Mouse (Mus musculus): Measurements from ENCODE around the gene Tigd4.

Gene Tigd4

DNA sequence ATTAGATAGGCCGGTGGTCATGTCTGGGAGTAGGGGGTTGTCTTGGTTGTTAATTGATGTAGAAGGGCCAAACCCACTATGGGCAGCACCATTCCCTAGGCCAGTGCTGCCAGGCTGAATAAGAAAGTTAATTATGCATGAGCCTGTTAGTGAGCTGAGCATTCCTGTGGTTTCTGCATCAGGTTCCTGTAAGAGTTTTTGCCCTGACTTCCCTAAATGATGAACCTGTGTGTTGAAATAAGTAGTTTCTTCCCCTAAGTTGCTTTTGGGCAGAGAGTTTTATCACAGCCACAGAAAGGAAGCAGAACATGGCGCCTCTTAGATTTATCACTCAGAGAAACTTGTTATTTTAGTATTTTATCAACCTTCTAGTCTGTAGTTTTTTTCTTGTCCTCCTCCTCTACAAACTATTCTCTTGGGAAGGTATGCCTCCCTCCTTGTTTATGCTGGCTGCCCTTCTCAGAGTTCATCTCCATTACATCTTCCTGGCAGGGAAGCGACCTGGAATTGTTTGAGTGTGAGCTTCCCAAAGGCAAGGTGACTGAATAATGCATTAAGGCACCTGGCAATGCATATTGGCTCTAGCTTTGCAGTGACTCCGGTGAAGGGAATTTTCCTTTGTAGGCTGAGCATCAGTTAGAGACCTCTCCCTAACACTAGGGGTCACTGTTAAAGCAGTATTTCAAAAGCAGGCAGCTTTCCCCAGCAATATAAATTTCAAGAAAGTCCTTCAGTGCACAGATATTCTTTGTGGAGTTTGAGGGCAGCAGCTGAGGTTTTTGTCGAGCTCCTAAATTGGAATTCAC lies 21.9 kb downstream of the Tigd4 start:
- DNase-seq (ENCODE audit: low spot score): no peak

DNA sequence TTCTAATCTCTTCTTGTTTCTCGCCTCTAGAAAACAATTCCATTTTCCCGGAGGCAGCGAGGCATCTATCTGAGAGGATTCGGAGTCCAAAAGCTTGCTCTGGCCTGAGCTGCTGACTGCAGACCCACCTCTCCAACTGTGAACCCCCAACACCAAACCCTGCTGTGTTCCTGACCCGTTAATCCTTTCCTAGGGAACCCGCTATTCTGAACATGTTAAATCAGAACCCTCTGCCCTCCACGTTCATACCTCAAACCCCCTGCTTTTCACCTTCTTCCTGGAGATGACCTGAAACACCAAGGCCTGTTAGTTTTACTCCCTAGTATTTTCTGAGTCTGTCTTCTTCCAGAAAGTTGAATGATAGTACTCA lies 22.5 kb downstream of the Tigd4 start:
- DNase-seq (ENCODE audit: low spot score): no peak

DNA sequence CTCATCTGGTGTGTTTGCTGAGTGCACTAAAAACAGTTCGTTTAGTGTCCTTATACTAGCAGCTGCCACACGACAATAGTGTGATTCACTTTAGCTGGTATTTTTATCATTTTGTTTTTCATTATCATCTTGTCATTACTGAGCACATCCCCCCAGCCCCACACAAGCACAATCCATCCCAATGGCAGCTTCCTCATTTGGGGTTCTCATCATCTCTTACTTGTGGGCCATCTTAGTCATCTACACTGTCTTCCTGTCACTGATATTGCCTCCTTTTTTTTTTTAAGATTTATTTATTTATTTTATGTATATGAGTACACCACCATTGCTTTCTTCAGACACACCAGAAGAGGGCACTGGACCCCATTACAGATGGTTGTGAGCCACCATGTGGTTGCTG lies 25.3 kb downstream of the Tigd4 start:
- DNase-seq (ENCODE audit: low spot score): no peak

DNA sequence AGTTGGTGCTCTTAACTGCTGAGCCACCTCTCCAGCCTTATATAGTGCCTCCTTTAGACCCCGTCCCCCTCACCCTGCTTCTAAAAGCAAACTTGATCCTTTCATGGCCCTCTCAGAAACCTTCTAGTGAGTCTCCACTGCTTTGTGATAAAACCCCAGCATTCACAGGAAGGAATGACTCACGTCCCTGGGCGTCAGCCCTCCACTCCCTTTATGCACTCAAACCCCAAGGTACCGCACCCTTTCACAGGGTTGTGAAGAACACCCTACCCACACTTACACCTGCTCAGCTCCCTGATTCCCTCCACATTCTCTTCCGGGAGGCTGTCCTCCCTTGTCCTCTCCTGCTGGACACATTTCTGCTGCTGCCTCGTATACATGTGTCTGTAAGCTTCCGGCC lies 25.7 kb downstream of the Tigd4 start:
- DNase-seq (ENCODE audit: low spot score): no peak

DNA sequence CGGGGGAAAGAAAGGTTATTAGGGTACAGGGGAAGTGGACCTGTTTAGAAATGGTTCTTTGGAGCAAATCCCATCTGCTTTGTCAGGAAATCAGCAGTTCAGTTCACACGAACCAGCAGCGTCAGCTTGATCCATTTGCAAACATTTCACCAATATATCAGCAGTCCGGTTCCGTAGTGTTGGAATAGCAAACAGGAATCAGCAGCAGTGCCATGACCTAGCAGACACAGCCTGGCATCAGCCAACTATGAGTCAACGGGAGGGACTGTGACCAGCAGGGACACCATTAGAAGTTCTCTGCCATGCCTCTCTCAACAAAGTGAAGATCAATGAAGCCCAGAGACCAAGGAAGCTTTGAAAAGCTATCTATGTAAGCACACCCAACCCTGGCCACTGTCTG lies 26.4 kb downstream of the Tigd4 start:
- DNase-seq (ENCODE audit: low spot score): no peak

DNA sequence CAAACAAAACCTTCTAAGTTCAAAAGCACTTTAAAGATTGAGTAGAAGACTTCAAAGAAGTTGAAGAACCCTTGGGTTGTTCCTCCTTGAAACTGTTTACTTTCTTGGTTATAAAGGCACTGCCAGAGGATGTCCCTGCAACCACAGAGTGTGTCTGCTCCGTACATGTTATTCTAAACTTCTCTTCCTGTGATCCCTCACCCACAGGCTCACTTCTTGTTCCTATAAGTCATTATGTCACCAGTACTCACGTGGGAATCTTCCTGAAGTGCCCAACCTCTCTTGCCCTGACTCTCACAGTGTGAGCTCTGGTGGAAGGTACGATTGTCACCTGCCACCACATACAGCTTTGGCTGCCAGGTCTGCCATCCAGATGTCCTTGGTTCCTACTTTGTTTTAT lies 28.7 kb downstream of the Tigd4 start:
- no peak for DNase-seq (ENCODE audit: low spot score)

DNA sequence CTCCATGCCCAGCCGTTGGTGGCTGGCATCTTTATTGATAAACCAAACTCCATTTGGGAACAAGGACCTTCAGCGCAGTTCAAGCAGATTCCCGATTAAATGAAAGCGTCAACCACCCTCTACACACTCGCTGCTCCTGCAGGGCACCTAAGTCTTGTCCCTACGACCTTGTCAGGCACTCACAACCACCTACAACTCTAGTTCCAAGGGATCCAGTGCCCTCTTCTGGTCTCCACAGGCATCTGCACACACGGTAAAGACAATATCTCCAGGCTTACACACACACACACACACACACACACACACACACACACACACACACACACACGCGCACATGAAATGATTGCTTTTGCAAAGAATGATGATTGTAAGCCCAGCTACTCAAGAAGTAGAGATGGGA lies 38.2 kb downstream of the Tigd4 start:
- DNase-seq (ENCODE audit: low spot score): no peak

DNA sequence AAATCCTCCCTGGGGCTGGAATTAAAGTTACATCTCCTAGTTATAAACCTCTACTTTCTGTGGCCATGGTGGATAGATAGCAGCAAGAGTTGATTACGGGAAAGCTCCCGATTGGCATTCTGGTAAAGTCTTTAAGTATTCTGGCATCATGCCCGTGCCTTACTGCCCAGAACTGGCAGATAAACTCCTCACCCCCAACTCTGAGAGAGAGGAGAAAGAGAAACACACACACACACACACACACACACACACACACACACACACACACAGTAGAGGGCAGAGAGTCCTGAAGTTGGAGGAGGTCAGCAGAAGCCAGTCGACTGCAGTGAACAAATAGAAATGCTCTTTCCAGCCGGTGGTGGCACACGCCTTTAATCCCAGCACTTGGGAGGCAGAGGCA lies 43.7 kb downstream of the Tigd4 start:
- no peak for DNase-seq (ENCODE audit: low spot score)

DNA sequence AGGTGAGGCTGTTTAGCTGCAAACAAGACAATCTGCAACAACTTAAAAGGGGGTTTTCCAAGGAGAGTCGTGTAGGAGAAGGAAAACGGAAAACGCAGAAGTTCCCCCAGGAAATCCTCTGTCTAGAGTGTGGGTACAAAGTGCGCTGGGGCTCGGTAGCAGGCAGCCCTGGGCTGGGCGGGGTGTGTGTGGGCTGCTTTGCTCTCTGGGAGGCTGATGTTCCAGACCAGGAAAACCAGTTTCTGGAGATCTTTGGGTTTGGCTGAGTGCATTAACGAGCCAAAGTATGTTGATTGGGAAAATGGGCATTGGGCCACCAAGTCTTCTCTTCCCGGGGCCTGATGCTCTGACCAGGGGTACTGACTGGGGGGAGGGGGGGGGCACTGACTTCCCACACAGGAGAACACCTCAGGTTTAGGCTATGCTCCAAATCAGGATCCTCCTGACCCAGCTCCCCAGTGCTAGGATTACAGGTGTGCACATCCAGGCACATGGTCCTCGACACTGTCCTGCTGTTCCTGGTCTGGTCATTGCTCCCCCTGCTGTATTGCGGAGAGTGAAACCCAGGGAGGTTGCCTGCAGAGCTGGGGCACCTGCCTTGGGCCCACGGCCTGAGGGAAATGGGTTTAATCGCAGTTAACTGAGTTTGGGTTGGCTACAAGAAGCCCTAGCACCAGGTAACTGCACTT lies 44.7 kb downstream of the Tigd4 start:
- DNase-seq (ENCODE audit: low spot score): peak; percentile 13

DNA sequence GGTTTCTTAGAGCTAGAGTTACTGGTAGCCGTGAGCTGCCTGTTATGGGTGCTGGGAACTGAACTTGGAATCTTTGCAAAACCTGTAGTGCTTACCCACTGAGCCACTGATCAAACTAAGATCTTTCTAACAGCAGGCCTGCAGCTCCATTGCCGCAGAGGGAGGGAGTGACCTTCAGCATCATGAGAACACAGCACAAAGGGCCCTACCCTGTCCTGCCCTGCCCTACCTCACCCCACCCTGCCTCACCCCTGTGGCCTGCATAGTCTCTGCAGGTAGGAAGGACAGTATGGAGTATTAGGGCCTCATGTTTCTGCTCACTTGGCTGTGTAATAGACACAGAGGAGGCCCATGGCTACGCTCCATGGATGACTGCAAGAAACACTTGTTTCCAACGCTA lies 45.5 kb downstream of the Tigd4 start:
- no peak for DNase-seq (ENCODE audit: low spot score)

DNA sequence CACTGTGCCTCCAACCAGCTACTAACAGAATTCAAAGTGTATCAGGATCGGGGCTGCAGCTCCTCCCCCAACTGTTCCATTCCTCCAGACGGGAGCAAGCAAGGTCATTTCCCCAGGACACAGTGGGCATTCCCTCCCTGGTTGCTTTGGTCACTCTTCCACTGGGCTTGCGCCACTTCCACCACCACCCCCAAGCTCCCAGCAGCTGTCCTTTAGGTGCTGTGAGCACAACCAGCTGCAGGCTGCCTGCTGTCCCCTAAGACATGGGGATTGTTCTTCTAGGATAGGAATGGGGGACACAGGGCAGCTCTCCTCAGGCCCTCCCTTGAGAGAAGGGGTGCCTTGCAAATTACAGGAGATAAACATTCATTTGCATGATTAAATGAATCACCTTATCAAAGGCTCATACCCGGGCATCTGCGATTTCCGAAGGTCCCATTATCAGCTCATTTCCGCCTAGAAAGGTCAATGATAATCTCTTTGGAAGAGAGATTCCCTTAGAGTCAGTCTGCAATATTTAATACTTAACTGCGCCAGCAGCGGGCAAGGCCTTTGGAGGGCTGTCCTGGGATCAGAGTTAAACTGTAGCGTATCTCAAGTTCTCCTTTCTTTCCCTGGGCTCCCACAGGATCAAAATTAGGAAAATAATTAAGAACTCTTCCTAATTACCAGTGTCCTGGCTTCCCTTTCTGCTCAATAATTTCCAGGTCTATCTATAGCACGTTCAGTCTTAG lies 46.6 kb downstream of the Tigd4 start:
- no peak for DNase-seq (ENCODE audit: low spot score)

DNA sequence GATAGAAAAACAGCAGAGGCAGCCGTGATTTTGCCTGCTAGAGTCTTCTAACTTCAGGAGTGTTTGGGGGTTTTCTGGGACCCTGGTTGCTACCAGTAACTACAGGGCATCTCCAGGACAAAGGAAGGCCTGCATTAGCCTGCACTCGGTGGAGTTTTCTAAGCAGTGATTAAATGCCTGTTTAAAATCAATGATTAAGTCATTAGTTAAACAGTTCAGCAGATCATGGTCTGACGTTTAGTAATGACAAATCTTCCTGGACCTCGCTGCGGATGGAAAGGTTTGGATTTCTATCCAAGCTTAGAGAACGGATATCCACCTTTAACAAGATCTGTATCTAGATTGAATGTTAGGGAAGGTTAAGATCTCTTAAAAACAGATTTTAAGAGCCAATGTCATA lies 47.2 kb downstream of the Tigd4 start:
- DNase-seq (ENCODE audit: low spot score): no peak

DNA sequence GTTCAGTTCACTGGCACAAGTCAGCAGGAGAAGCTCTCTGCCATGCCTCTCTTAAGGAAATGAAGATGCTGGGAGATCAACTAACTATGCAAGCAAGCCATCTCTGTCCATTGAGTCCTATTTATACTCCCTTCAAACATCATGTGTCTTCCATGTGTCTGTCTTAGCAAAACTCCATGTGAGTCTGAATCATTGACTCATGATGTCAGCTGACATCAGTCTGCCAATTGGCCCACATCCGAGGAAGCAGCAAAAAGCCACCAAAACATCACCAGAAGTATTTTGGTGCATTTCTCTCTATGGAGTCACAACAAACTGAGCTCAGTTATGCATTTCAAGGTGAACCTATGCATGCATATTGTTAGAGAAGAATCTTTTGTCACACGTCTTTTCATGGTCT lies 48.0 kb downstream of the Tigd4 start:
- no peak for DNase-seq (ENCODE audit: low spot score)

DNA sequence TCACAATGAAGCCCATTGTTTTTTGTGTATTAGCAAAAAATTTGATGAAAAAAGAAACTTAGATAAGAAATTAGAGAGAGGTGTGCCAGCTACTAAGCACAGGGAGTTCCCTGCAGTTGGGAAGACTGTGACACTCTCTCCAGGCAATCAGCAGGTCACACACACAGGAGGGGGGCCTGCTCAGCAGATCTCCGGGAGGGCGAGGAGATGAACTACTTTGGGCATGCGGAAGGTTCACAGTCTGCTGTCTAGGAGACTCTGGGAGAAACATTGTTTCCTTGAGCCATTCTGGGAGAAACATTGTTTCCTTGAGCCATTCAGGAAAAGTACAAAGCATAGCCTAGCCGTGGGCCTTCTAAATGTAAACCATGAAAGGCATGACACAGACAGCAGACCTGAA lies 49.6 kb downstream of the Tigd4 start:
- no peak for DNase-seq (ENCODE audit: low spot score)

DNA sequence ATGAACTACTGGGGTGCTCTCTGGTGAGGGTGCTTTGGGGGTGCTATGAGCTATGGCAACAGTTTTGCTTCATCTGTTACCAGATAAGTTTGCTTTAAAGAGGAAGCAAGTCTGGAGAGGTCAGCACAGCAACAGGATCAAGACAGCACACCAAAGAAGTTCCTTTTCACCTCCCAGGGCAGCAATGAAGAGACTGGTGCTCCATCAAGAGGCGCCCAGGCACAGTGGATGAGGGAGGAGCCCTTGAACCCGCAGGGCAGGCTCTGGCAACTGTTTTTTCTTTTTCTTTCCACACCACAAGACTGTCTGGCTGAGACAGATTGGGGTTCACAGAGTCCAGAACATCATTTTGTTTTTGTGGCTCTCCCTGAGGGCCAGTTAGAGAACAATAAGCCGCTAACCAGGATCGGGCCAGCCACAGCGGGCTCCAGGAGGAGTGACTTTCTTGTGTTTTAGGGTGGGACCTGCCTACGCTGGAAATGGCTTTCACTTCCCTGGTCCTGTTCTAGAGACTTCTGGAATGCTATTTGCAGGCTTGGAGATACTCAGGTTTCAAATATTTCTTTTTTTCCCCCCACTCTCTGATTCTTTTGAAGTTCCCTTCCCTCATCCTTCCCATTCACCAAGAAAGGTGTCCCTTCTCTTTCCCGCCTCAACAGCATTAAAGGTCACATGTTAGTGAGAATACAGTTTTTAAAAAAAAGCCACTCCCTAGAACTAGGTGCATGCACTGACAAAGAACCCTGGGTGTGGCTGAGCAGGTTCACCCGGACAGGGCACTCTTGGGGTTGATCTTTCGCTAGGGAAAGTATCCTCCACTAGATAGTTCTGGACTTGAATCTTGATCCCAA lies 52.0 kb downstream of the Tigd4 start:
- DNase-seq (ENCODE audit: low spot score): no peak

DNA sequence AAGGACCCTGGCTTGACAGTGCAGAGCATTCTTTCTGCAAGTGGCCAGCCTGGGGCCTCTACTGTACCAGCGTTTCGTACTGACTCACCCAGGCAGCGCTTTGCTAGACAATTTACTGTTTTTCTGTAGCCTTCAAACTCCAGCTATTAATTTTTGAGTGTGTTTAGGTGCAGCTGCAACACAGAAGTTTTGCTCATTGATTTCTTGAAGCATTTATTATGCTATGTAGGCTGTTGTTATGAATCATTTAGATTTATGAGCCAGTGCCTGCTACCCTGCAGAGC lies 52.6 kb downstream of the Tigd4 start:
- no peak for DNase-seq (ENCODE audit: low spot score)

DNA sequence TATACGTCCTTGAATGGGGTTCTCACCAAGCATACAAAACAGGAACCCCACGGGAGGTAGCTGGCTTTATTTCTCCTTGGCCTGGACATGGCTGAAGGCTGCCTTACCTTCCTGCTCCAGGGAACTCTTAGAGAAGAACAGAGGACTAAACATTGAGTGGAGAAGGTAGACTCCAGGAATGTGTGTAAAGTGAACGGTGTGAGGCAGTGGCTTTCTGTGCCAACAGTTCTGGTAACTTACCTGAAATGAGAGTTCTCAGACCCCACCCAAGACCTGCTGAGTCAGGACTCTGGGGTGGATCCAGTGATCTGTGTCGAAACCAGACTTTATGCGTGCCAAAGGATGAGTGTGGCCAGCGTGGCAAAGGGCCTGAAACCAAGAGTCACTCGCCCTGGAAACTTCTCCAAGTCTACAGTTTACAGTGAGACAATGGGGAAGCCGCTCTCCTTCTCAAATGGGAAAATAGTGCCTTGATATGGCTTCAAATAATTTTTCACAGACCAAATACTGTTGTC lies 53.0 kb downstream of the Tigd4 start:
- DNase-seq (ENCODE audit: low spot score): no peak

All from yolk sac, embryonic 10.5 days (tissue).